In genomic region chr11:54801791-54802558, GRCm38 (mm10) we compare ENCODE assay signal across 8 mouse cellular contexts. TPM values are rescaled to one million over a fixed set of nuclear protein-coding genes. Genes with fewer than 3 reads are reported as not detected.
DNase-seq lines count a peak whose midpoint lies in the region; TF ChIP-seq lines count a peak whose summit lies in the region.

No protein-coding gene starts in this region.

- no peak overlapping the region for H3K4me3 ChIP-seq in layer of hippocampus, adult 2 months

- DNase-seq in 3T3-L1 (ENCODE audit: low read depth, low spot score): peak; percentile 67
- DNase-seq in adrenal gland, adult 2 months: peak; percentile 66
- DNase-seq in heart, postnatal 4 days: peak; percentile 35
- peak; percentile 43 for DNase-seq in lung, postnatal 14 days
- DNase-seq in thymus, postnatal 10 days (ENCODE audit: low spot score in 2 of 2): peak; percentile 72 to 78
- no peak for DNase-seq in layer of hippocampus, adult 2 months (ENCODE audit: low spot score in 2 of 2)
- DNase-seq in urinary bladder, postnatal 10 days (ENCODE audit: low spot score): no peak
- no peak for DNase-seq in layer of hippocampus, adult 9-10 months (ENCODE audit: low spot score)

- TF ChIP-seq CTCF in layer of hippocampus, adult 2 months (conservative IDR thresholded peaks at IDR 0.05): no peak

- no peak overlapping the region for H3K27ac ChIP-seq in layer of hippocampus, adult 2 months

RNA-seq across cellular contexts. Expression of gene Cdc42se2, which starts 14.5 kb away (rescaled TPM):
- total RNA-seq in adrenal gland, adult 2 months (2021): 10 to 100 TPM; 16.3 to 24.2 TPM
- 9.8 and 11.6 TPM in 2 replicates for polyA plus RNA-seq in adrenal gland, adult 2 months (2012; rRNA removed)
- 10 to 100 TPM; 44.3 to 47.1 TPM for total RNA-seq in heart, postnatal 4 days (2021)
- 100 to 1,000 TPM; 134 TPM for total RNA-seq in layer of hippocampus, adult 2 months (2021)

RNA-seq across cellular contexts. Expression of gene Lyrm7, which starts 58.7 kb away (rescaled TPM):
- total RNA-seq in adrenal gland, adult 2 months (2021): 10 to 100 TPM; 14.3 to 20.8 TPM
- polyA plus RNA-seq in adrenal gland, adult 2 months (2012; rRNA removed): 0.27 and 0.38 TPM in 2 replicates
- total RNA-seq in heart, postnatal 4 days (2021): 10 to 100 TPM; 20.3 to 28.3 TPM
- total RNA-seq in layer of hippocampus, adult 2 months (2021): 10 to 100 TPM; 28.7 to 30.9 TPM

Comparison
In these comparisons a context has a peak if more than half of its experiments do, and no peak if none do; other contexts are left out.
1. DNase-seq: peak in 3T3-L1 (single experiment), adrenal gland, adult 2 months (single experiment), heart, postnatal 4 days (single experiment), lung, postnatal 14 days (single experiment) and thymus, postnatal 10 days (2 of 2); none in layer of hippocampus, adult 2 months (0 of 2), urinary bladder, postnatal 10 days (single experiment) and layer of hippocampus, adult 9-10 months (single experiment).